Mouse (Mus musculus) megakaryocyte, adult 5-6 weeks (primary cell): ENCODE data around the gene Ppwd1. TPM values are rescaled to one million over a fixed set of nuclear protein-coding genes. Genes with fewer than 3 reads are reported as not detected.
A peak's percentile ranks its signal among the peaks of the same experiment; 100 is the strongest.
"Not testable (repeated sequence)": the region's sequence is repeated elsewhere in the genome, so short reads cannot be mapped to it uniquely, and the experiment has no call there.

ENCODE experiments used
- ATAC-seq: 2 replicates; pipeline ENCODE4 v1.8.0; 2016; ENCODE audit warnings: mild to moderate bottlenecking, inconsistent platforms; ENCODE audit not compliant: poor library complexity, severe bottlenecking
- total RNA-seq, 2 experiments: library from RNA; stranded (forward) in 1 of 2; stranded (reverse) in 1 of 2; fragments of 153-499, 151-499 nt in 1 of 2; fragments of 221-1000, 200-1000 nt in 1 of 2; gene quantifications; 2 replicates each; pipeline versions ENCODE4 v1.2.3 to v1.2.4; 2015 to 2017

Gene Ppwd1
- total RNA-seq (2015): 34.7 and 36.8 TPM in 2 replicates
- total RNA-seq (2017): 27.0 and 29.9 TPM in 2 replicates

GRCm38 (mm10) chr13:104228384-104229066 is at the start of gene Ppwd1, which contains the start of gene Cenpk:
TSS of gene Ppwd1 (minus strand) at chr13:104228843.
TSS of gene Cenpk (plus strand) at chr13:104228611.
- ATAC-seq: peak; percentile 95

- peak; percentile 98 for ATAC-seq
Measured at GRCm38 (mm10) chr13:104258997-104259396, 30.4 kb upstream of the Ppwd1 start.

GRCm38 (mm10) chr13:104229181-104229580 is 538 bp upstream of the Ppwd1 start:
- no peak for ATAC-seq

GRCm38 (mm10) chr13:104227478-104227877 is 1.2 kb downstream of the Ppwd1 start:
- ATAC-seq: no peak

- ATAC-seq: no peak
Measured at GRCm38 (mm10) chr13:104204313-104204712, 24.3 kb downstream of the Ppwd1 start.

GRCm38 (mm10) chr13:104195891-104196290 is 32.8 kb downstream of the Ppwd1 start:
- ATAC-seq: not testable (repeated sequence)

- no peak for ATAC-seq
Measured at GRCm38 (mm10) chr13:104187357-104187756, 41.3 kb downstream of the Ppwd1 start.

- ATAC-seq: no peak
Measured at GRCm38 (mm10) chr13:104179176-104179888, 49.3 kb downstream of the Ppwd1 start.

- peak; percentile 91 for ATAC-seq
Measured at GRCm38 (mm10) chr13:104178650-104179121, 50.0 kb downstream of the Ppwd1 start, which contains the start of gene Trim23. TSS of gene Trim23 (plus strand) at chr13:104178797.

- peak; percentile 84 for ATAC-seq
Measured at GRCm38 (mm10) chr13:104177796-104178649, 50.6 kb downstream of the Ppwd1 start, which contains the start of gene Trappc13. TSS of gene Trappc13 (minus strand) at chr13:104178469.

- ATAC-seq: no peak
Measured at GRCm38 (mm10) chr13:104176874-104177273, 51.8 kb downstream of the Ppwd1 start.

GRCm38 (mm10) chr13:104172498-104172897 is 56.1 kb downstream of the Ppwd1 start:
- no peak for ATAC-seq

- no peak for ATAC-seq
Measured at GRCm38 (mm10) chr13:104171711-104172110, 56.9 kb downstream of the Ppwd1 start.

GRCm38 (mm10) chr13:104155686-104156085 is 73.0 kb downstream of the Ppwd1 start:
- ATAC-seq: no peak

Other genes with a start within 250 kb of the Ppwd1 start
- 26.6 and 31.6 TPM in 2 replicates for gene Nln, start 119.2 kb downstream of the Ppwd1 start, total RNA-seq (2015)
- 27.7 and 37.3 TPM in 2 replicates for gene Nln, start 119.2 kb downstream of the Ppwd1 start, total RNA-seq (2017)
- gene Sgtb, start 119.1 kb downstream of the Ppwd1 start, total RNA-seq (2015): 0.11 and 0.14 TPM in 2 replicates
- 0.40 and 0.65 TPM in 2 replicates for gene Sgtb, start 119.1 kb downstream of the Ppwd1 start, total RNA-seq (2017)
- gene Trappc13, start 50.4 kb downstream of the Ppwd1 start, total RNA-seq (2015): 42.4 and 43.5 TPM in 2 replicates
- 42.6 and 50.2 TPM in 2 replicates for gene Trappc13, start 50.4 kb downstream of the Ppwd1 start, total RNA-seq (2017)
- 7.4 and 9.8 TPM in 2 replicates for gene Trim23, start 50.0 kb downstream of the Ppwd1 start, total RNA-seq (2015)
- gene Trim23, start 50.0 kb downstream of the Ppwd1 start, total RNA-seq (2017): 13.4 and 15.2 TPM in 2 replicates
- 34.7 and 39.1 TPM in 2 replicates for gene Cenpk, start 232 bp downstream of the Ppwd1 start, total RNA-seq (2015)
- gene Cenpk, start 232 bp downstream of the Ppwd1 start, total RNA-seq (2017): 97.9 and 112 TPM in 2 replicates
- 1.6 and 2.8 TPM in 2 replicates for gene Adamts6, start 59.0 kb upstream of the Ppwd1 start, total RNA-seq (2015)
- 1.6 and 2.3 TPM in 2 replicates for gene Adamts6, start 59.0 kb upstream of the Ppwd1 start, total RNA-seq (2017)